13 mouse cellular contexts compared by ENCODE assay signal in genomic region chr10:12827306-12827705, GRCm38 (mm10). TPM values are rescaled to one million over a fixed set of nuclear protein-coding genes. Genes with fewer than 3 reads are reported as not detected.
A peak's percentile ranks its signal among the peaks of the same experiment; 100 is the strongest.
DNase-seq lines count a peak whose midpoint lies in the region; ATAC-seq and TF ChIP-seq lines count a peak whose summit lies in the region.
"Had no signal": no experiment of that assay in that cellular context is flagged by ENCODE, and none has a peak within 500 bp of the region (broad histone marks: within the 10 kb centered on the region; RNA-seq: fewer than 3 reads in every experiment).

No protein-coding gene starts in this region.

- no peak for ATAC-seq in heart, embryonic 15.5 days (replicated peaks; ENCODE audit: insufficient number of reproducible peaks, insufficient read depth, low FRiP score, low read depth)
- no peak for ATAC-seq in liver, postnatal 0 days
- ATAC-seq in limb, embryonic 15.5 days (ENCODE audit: insufficient number of reproducible peaks, low FRiP score, low TSS enrichment, low read depth), result no peak
- ATAC-seq: midbrain, embryonic 13.5 days had no signal

- TF ChIP-seq EP300 in liver, postnatal 0 days (IDR thresholded peaks at IDR 0.05; ENCODE audit: low read depth), result no peak

- H3K4me1 ChIP-seq in heart, embryonic 15.5 days (replicated peaks), result peaks cover 47% of the 10 kb centered on the region
- peaks cover 10% of the 10 kb centered on the region for H3K4me1 ChIP-seq in liver, adult 2 months (ENCODE audit: control insufficient read depth, insufficient read depth, low read length)
- peaks cover 7% of the 10 kb centered on the region for H3K4me1 ChIP-seq in liver, postnatal 0 days (ENCODE audit: insufficient read depth)
- H3K4me1 ChIP-seq in limb, embryonic 15.5 days, result peaks cover 28% of the 10 kb centered on the region
- H3K4me1 ChIP-seq: midbrain, embryonic 13.5 days; neural tube, embryonic 12.5 days had no signal

- no peak overlapping the region for H3K9ac ChIP-seq in heart, embryonic 15.5 days
- no peak overlapping the region for H3K9ac ChIP-seq in liver, adult 2 months (ENCODE audit: low read depth, low read length)
- H3K9ac ChIP-seq in liver, postnatal 0 days (replicated peaks), result no peak overlapping the region
- H3K9ac ChIP-seq in limb, embryonic 15.5 days, result no peak overlapping the region
- H3K9ac ChIP-seq: limb, embryonic 12.5 days; midbrain, embryonic 13.5 days; neural tube, embryonic 12.5 days had no signal

- no peaks in the 10 kb centered on the region for H3K36me3 ChIP-seq in heart, embryonic 15.5 days
- no peaks in the 10 kb centered on the region for H3K36me3 ChIP-seq in liver, adult 2 months (ENCODE audit: control insufficient read depth, insufficient read depth, low read length)
- no peaks in the 10 kb centered on the region for H3K36me3 ChIP-seq in liver, postnatal 0 days (replicated peaks; ENCODE audit: insufficient read depth, low read length)
- no peaks in the 10 kb centered on the region for H3K36me3 ChIP-seq in limb, embryonic 15.5 days
- H3K36me3 ChIP-seq: limb, embryonic 12.5 days; midbrain, embryonic 13.5 days; neural tube, embryonic 12.5 days had no signal

- TF ChIP-seq POLR2A in liver, adult 2 months (IDR thresholded peaks at IDR 0.05; ENCODE audit: extremely low read depth, insufficient read depth, low read length), result no peak

- peak overlapping the region; percentile 56 for H3K27ac ChIP-seq in heart, embryonic 15.5 days
- H3K27ac ChIP-seq in liver, adult 2 months (replicated peaks; ENCODE audit: insufficient read depth, low read depth, low read length), result no peak overlapping the region
- H3K27ac ChIP-seq in liver, postnatal 0 days (ENCODE audit: low read depth), result no peak overlapping the region
- H3K27ac ChIP-seq in limb, embryonic 15.5 days, result peak overlapping the region; percentile 68
- H3K27ac ChIP-seq: limb, embryonic 12.5 days; midbrain, embryonic 13.5 days; neural tube, embryonic 12.5 days had no signal

- no peaks in the 10 kb centered on the region for H3K9me3 ChIP-seq in heart, embryonic 15.5 days (replicated peaks)
- no peaks in the 10 kb centered on the region for H3K9me3 ChIP-seq in liver, postnatal 0 days (ENCODE audit: low read length)
- H3K9me3 ChIP-seq in limb, embryonic 15.5 days, result no peaks in the 10 kb centered on the region
- H3K9me3 ChIP-seq: limb, embryonic 12.5 days; midbrain, embryonic 13.5 days; neural tube, embryonic 12.5 days had no signal

- intact Hi-C loops in heart, postnatal 10 days (cut with DNase I), result no loop called here

- H3K27me3 ChIP-seq in heart, embryonic 15.5 days, result no peaks in the 10 kb centered on the region
- H3K27me3 ChIP-seq in liver, adult 2 months (ENCODE audit: control insufficient read depth, insufficient read depth, low read length), result no peaks in the 10 kb centered on the region
- H3K27me3 ChIP-seq in liver, postnatal 0 days (ENCODE audit: insufficient read depth, low read length), result no peaks in the 10 kb centered on the region
- no peaks in the 10 kb centered on the region for H3K27me3 ChIP-seq in limb, embryonic 15.5 days
- H3K27me3 ChIP-seq: limb, embryonic 12.5 days; midbrain, embryonic 13.5 days; neural tube, embryonic 12.5 days had no signal

- H3K79me2 ChIP-seq in liver, adult 2 months (ENCODE audit: control insufficient read depth, insufficient read depth, low read length), result peaks cover 26% of the 10 kb centered on the region

- H3K4me3 ChIP-seq in heart, embryonic 15.5 days, result no peak overlapping the region
- H3K4me3 ChIP-seq in liver, adult 2 months (ENCODE audit: insufficient read depth, low read depth, low read length), result no peak overlapping the region
- no peak overlapping the region for H3K4me3 ChIP-seq in liver, postnatal 0 days (ENCODE audit: low read depth, low read length)
- H3K4me3 ChIP-seq in limb, embryonic 15.5 days, result no peak overlapping the region
- H3K4me3 ChIP-seq: limb, embryonic 12.5 days; midbrain, embryonic 13.5 days; neural tube, embryonic 12.5 days had no signal

- no peak for TF ChIP-seq CTCF in liver, adult 2 months (IDR thresholded peaks at IDR 0.05; ENCODE audit: low read depth, low read length)
- TF ChIP-seq CTCF in liver, postnatal 0 days (IDR thresholded peaks at IDR 0.05; ENCODE audit: low read depth), result no peak

- H3K4me2 ChIP-seq in heart, embryonic 15.5 days, result 0 out of 2 replicates have a peak overlapping the region, but pooled peaks have one; percentile 19
- no peak overlapping the region for H3K4me2 ChIP-seq in liver, postnatal 0 days (ENCODE audit: low read depth, low read length)
- no peak overlapping the region for H3K4me2 ChIP-seq in limb, embryonic 15.5 days
- H3K4me2 ChIP-seq: limb, embryonic 12.5 days; midbrain, embryonic 13.5 days; neural tube, embryonic 12.5 days had no signal

- WGBS in heart, embryonic 15.5 days, result 71% methylated on average over 3 of the region's 3 CpGs
- WGBS in liver, adult 2 months, result 45% methylated on average over 3 of the region's 3 CpGs
- 58% methylated on average over 3 of the region's 3 CpGs for WGBS in liver, postnatal 0 days (ENCODE audit: insufficient replicate concordance)
- 52% methylated on average over 3 of the region's 3 CpGs for WGBS in limb, embryonic 15.5 days

- peak; percentile 30 for DNase-seq in adrenal gland, postnatal 10 days
- no peak for DNase-seq in adrenal gland, adult 8-10 months
- no peak for DNase-seq in heart, postnatal 10 days
- DNase-seq in liver, adult 2 months (ENCODE audit: extremely low read depth, low read depth, low spot score), result peak; percentile 34
- DNase-seq in liver, postnatal 0 days, result no peak
- no peak for DNase-seq in thymus, postnatal 25 days
- DNase-seq: gastrocnemius, postnatal 14 days; retina, postnatal 1 day had no signal

RNA-seq across cellular contexts. Expression of gene Utrn, which starts 41.9 kb away (rescaled TPM):
- 10 to 100 TPM; 68.5 to 96.0 TPM for total RNA-seq in adrenal gland, postnatal 10 days (2021)
- 100 to 1,000 TPM in 3 of 4 experiments, 10 to 100 TPM in 1; 98.3 to 124 (median 123) TPM for total RNA-seq in adrenal gland, adult 8-10 months (2022)
- 58.8 and 67.5 TPM in 2 replicates for polyA plus RNA-seq in heart, embryonic 15.5 days (2015; fragmentation: Nextera tagmentation; extraction: Ambion mirVana)
- total RNA-seq in heart, postnatal 10 days (2021), result 10 to 100 TPM; 77.6 to 80.3 TPM
- 25.7 and 27.9 TPM in 2 replicates for total RNA-seq in liver, adult 2 months (2014; rRNA removed)
- 5.4 and 5.9 TPM in 2 replicates for polyA plus RNA-seq in liver, adult 2 months (2012; rRNA removed)
- 8.0 and 9.7 TPM in 2 replicates for polyA plus RNA-seq in liver, postnatal 0 days (2015; fragmentation: Nextera tagmentation; extraction: Ambion mirVana)
- 99.6 and 100 TPM in 2 replicates for polyA plus RNA-seq in limb, embryonic 15.5 days (2015; fragmentation: Nextera tagmentation; extraction: Ambion mirVana)

Comparison
In these comparisons a context has a peak if more than half of its experiments do, and no peak if none do; other contexts are left out.
1. DNase-seq: peak in adrenal gland, postnatal 10 days (single experiment) and liver, adult 2 months (single experiment); none in adrenal gland, adult 8-10 months (single experiment), heart, postnatal 10 days (0 of 2), liver, postnatal 0 days (single experiment) and thymus, postnatal 25 days (single experiment).
2. H3K27ac ChIP-seq: peak in heart, embryonic 15.5 days (single experiment) and limb, embryonic 15.5 days (single experiment); none in liver, adult 2 months (single experiment) and liver, postnatal 0 days (single experiment).